Mouse (Mus musculus): ENCODE results near the gene Ankrd34a. TPM values are rescaled to one million over a fixed set of nuclear protein-coding genes. Genes with fewer than 3 reads are reported as not detected.
"Not testable (repeated sequence)": the region's sequence is repeated elsewhere in the genome, so short reads cannot be mapped to it uniquely, and the experiment has no call there.

The Ankrd34a gene
- polyA plus RNA-seq, 1 experiment from 2014 or later: 21.9 TPM

DNA sequence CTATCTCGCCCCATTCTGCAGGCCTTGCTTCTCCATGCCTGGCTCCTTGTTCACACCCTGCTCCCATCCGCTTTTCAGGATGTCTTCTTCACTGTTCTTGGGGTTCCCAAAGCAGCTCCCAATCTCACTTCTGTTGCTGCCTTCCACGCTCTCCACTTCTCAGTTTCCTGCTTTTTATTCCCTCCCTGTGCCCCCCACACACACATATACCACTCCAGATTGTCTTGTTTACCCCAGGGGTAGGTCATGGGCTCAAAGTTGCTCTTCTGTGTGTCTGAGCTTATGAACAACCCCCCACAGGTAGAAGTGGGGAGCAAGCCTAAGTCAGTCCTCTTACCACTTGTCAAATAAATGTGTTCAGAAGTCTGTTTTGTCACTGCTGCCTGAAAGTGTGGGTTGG is 3.0 kb downstream of the Ankrd34a start:
- Histone ChIP-seq H3K9ac (replicated peaks; ENCODE audit: low read depth, low read length) (no peak overlapping the region), H3K4me3 (replicated peaks; ENCODE audit: low read length) (no peak overlapping the region), H3K27me3 (replicated peaks; ENCODE audit: control insufficient read depth, insufficient read depth, low read length) (no peaks in the 10 kb centered on the region), H3K27ac (ENCODE audit: low read length) (no peak overlapping the region), H3K4me2 (ENCODE audit: low read length) (no peak overlapping the region), H3K36me3 (ENCODE audit: control insufficient read depth, insufficient read depth) (no peaks in the 10 kb centered on the region), H3K9me3 (ENCODE audit: control insufficient read depth, low read length) (no peaks in the 10 kb centered on the region), H3K4me1 (replicated peaks; ENCODE audit: control insufficient read depth, insufficient read depth, low read length) (peaks cover 72% of the 10 kb centered on the region)
- 66% methylated on average over 3 of the region's 3 CpGs for WGBS
- no peak for ATAC-seq

DNA sequence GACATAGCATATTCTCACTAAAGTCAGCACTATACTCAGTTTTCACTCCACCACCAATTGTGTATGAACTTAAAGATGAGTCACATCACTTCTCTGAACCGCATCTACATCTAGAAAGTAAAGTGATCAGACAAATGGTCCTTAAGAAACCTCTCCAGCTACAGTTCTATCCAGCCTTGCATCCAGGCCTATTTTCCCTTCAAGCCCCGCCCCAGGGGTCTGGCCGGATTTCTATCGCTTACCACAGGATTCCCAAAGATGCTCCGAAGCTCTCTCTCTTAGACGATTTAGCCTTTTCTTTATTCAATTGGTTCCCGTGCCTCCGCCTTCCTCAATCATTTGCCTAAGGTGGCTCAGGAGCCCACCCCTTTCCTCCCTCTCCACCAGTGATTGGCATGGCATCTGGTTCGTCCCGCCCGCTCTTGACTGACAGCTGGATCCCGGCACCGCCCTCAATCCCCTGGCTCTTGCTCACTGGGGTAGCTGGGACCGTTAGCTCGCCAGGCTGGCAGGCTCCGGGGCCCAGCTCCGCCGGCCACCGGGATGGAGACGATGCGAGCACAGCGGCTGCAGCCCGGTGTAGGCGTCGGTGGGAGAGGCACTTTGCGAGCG is 4.3 kb downstream of the Ankrd34a start, which contains the start of gene Lix1l:
Gene Lix1l, plus strand, starts transcription at position 511 of the 612 bp plus-strand sequence.
- WGBS: under 1% methylated on average over 27 of the region's 27 CpGs
- H3K4me2 ChIP-seq (ENCODE audit: low read length): peak within 1 kb of the TSS; percentile 62
- no peaks in the 10 kb centered on the region for H3K27me3 ChIP-seq (replicated peaks; ENCODE audit: control insufficient read depth, insufficient read depth, low read length)
- H3K4me1 ChIP-seq (replicated peaks; ENCODE audit: control insufficient read depth, insufficient read depth, low read length): peaks cover 73% of the 10 kb centered on the region
- H3K36me3 ChIP-seq (ENCODE audit: control insufficient read depth, insufficient read depth): no peaks in the 10 kb centered on the region
- no peaks in the 10 kb centered on the region for H3K9me3 ChIP-seq (ENCODE audit: control insufficient read depth, low read length)
- peak within 1 kb of the TSS; percentile 96 for H3K27ac ChIP-seq (ENCODE audit: low read length)
- peak within 1 kb of the TSS; percentile 87 for H3K9ac ChIP-seq (replicated peaks; ENCODE audit: low read depth, low read length)
- H3K4me3 ChIP-seq (replicated peaks; ENCODE audit: low read length): peak within 1 kb of the TSS; percentile 81
- ATAC-seq: peak; percentile 96

DNA sequence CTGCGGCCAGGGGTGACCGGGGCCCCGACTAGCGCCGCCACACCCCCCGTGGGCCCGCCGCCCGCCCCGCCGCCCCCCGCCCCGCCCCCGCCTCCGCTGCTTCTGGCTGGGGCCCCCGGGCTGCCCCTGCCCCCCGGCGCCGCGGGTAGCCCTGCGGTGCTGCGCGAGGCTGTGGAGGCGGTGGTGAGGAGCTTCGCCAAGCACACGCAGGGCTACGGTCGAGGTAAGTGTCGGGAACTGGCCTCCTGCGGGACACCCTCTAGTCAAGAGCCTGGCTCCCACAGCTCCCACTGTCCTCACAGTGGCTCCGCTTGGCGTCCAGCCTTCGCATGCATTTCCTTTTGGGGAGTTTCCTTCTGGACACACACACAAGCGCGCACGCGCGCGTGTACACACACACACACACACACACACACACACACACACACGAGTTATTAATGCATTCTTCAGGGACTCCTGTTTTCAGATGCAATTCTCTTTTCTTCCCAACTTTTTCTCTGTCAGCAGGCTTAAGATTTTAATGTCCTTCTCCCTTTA is 4.9 kb downstream of the Ankrd34a start:
- H3K27me3 ChIP-seq (replicated peaks; ENCODE audit: control insufficient read depth, insufficient read depth, low read length): no peaks in the 10 kb centered on the region
- WGBS: under 1% methylated on average over 24 of the region's 40 CpGs
- H3K9me3 ChIP-seq (ENCODE audit: control insufficient read depth, low read length): no peaks in the 10 kb centered on the region
- H3K4me2 ChIP-seq (ENCODE audit: low read length): peak overlapping the region; percentile 62
- H3K36me3 ChIP-seq (ENCODE audit: control insufficient read depth, insufficient read depth): no peaks in the 10 kb centered on the region
- H3K4me1 ChIP-seq (replicated peaks; ENCODE audit: control insufficient read depth, insufficient read depth, low read length): peaks cover 67% of the 10 kb centered on the region
- H3K9ac ChIP-seq (replicated peaks; ENCODE audit: low read depth, low read length): peak overlapping the region; percentile 87
- peak; percentile 59 for ATAC-seq
- H3K27ac ChIP-seq (ENCODE audit: low read length): peak overlapping the region; percentile 96
- H3K4me3 ChIP-seq (replicated peaks; ENCODE audit: low read length): peak overlapping the region; percentile 81

DNA sequence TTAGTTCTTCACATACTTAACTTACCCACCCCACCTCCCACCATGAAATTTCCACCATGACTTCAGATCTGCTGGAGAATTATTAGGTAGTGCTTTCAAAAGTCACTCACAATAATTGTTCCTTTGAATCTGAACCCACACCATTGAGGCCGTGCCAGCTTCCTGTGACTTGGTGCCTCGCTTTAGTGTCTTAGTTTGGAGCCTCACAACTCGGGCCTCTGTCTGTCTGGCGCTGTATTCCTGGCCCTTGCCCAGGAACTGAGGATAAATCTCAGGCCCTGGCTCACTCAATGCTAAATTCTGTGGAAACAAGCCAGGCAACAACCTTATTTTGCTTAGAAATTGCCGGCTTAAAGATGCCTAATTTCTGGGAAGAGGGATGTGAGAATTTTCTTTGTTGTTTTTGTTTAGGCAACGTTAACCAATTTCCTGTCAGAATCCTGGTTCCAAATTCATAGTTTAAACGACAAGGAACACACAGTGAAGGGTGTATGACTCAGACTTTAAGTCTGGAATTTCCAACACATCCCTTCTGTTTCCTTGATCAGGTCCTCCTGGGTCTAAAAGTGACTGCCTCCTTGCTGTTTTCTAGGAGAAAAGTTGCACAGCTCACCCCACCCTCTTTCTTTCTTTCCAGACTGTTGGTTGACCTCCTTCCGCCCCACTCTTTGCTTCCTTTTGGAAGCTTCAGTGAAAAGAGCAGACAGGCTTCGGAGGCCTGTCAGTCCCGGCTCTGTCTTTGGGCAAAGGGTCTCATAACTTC is 5.7 kb downstream of the Ankrd34a start:
- peak overlapping the region; percentile 87 for H3K9ac ChIP-seq (replicated peaks; ENCODE audit: low read depth, low read length)
- no peaks in the 10 kb centered on the region for H3K36me3 ChIP-seq (ENCODE audit: control insufficient read depth, insufficient read depth)
- H3K9me3 ChIP-seq (ENCODE audit: control insufficient read depth, low read length): no peaks in the 10 kb centered on the region
- no peak for ATAC-seq
- peaks cover 59% of the 10 kb centered on the region for H3K4me1 ChIP-seq (replicated peaks; ENCODE audit: control insufficient read depth, insufficient read depth, low read length)
- WGBS: 6% methylated on average over 10 of the region's 10 CpGs
- peak overlapping the region; percentile 96 for H3K27ac ChIP-seq (ENCODE audit: low read length)
- no peaks in the 10 kb centered on the region for H3K27me3 ChIP-seq (replicated peaks; ENCODE audit: control insufficient read depth, insufficient read depth, low read length)
- H3K4me2 ChIP-seq (ENCODE audit: low read length): peak overlapping the region; percentile 62
- peak overlapping the region; percentile 81 for H3K4me3 ChIP-seq (replicated peaks; ENCODE audit: low read length)

DNA sequence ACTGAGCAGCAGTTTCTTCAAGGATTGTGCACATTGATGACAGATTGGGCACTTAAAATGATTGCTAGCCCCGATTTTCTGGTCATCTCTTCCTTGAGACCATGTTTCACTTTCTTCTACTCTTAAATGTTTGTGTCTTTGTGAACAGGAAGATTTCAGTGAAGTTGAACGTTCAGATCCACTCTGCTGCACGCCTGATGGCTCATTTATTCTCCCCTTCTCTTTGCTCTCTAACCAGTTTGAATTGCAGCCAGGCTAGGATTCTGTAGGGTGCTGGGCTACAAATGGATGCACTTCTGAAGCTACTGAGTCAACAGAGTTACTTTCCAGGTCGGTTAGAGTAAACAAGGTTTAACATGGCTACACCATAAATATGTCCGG is 6.3 kb downstream of the Ankrd34a start:
- ATAC-seq: no peak
- peak overlapping the region; percentile 96 for H3K27ac ChIP-seq (ENCODE audit: low read length)
- no peaks in the 10 kb centered on the region for H3K27me3 ChIP-seq (replicated peaks; ENCODE audit: control insufficient read depth, insufficient read depth, low read length)
- peak overlapping the region; percentile 62 for H3K4me2 ChIP-seq (ENCODE audit: low read length)
- H3K9me3 ChIP-seq (ENCODE audit: control insufficient read depth, low read length): no peaks in the 10 kb centered on the region
- peak overlapping the region; percentile 81 for H3K4me3 ChIP-seq (replicated peaks; ENCODE audit: low read length)
- peaks cover 54% of the 10 kb centered on the region for H3K4me1 ChIP-seq (replicated peaks; ENCODE audit: control insufficient read depth, insufficient read depth, low read length)
- WGBS: 33% methylated on average over 5 of the region's 5 CpGs
- H3K36me3 ChIP-seq (ENCODE audit: control insufficient read depth, insufficient read depth): no peaks in the 10 kb centered on the region
- H3K9ac ChIP-seq (replicated peaks; ENCODE audit: low read depth, low read length): peak overlapping the region; percentile 87

DNA sequence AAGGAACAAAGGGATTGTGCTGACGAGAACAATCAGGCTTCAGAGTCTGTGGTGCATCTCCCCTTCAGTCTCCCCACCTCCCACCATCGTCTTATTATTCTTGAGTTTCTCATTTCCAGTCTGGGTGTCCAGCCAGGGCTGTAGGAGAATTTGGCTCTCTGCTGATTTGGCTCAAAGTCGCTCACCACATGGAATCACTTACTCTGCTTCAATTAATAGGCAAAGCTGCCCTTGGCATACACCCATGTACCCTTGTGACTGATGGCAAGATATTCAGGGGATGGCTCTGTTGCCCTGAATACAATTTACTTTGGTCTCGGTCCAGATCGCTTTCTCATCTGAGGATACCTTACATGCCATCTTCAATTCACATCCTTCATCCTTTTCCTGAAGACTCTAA is 6.9 kb downstream of the Ankrd34a start:
- H3K4me1 ChIP-seq (replicated peaks; ENCODE audit: control insufficient read depth, insufficient read depth, low read length): peaks cover 50% of the 10 kb centered on the region
- no peaks in the 10 kb centered on the region for H3K36me3 ChIP-seq (ENCODE audit: control insufficient read depth, insufficient read depth)
- peak overlapping the region; percentile 87 for H3K9ac ChIP-seq (replicated peaks; ENCODE audit: low read depth, low read length)
- peak overlapping the region; percentile 96 for H3K27ac ChIP-seq (ENCODE audit: low read length)
- no peaks in the 10 kb centered on the region for H3K27me3 ChIP-seq (replicated peaks; ENCODE audit: control insufficient read depth, insufficient read depth, low read length)
- no peak for ATAC-seq
- H3K4me3 ChIP-seq (replicated peaks; ENCODE audit: low read length): peak overlapping the region; percentile 81
- 29% methylated on average over 5 of the region's 5 CpGs for WGBS
- H3K4me2 ChIP-seq (ENCODE audit: low read length): peak overlapping the region; percentile 62
- H3K9me3 ChIP-seq (ENCODE audit: control insufficient read depth, low read length): no peaks in the 10 kb centered on the region

DNA sequence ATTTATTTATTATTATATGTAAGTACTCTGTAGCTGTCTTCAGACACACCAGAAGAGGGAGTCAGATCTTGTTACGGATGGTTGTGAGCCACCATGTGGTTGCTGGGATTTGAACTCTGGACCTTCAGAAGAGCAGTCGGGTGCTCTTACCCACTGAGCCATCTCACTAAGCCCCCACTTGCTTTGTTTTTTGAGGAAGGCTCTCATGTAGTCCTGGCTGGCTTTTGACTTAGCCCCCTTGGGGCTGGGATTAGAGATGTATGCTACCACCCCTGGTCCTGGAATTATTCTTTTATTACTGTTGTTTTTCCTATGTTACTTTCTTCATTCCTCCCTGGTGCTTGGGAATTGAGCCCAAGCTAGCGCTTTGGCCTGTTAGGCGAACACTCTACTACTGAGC is 9.6 kb downstream of the Ankrd34a start:
- not testable (repeated sequence) for H3K27me3 ChIP-seq (replicated peaks; ENCODE audit: control insufficient read depth, insufficient read depth, low read length); H3K9ac ChIP-seq (replicated peaks; ENCODE audit: low read depth, low read length); ATAC-seq; H3K27ac ChIP-seq (ENCODE audit: low read length); H3K4me2 ChIP-seq (ENCODE audit: low read length); H3K9me3 ChIP-seq (ENCODE audit: control insufficient read depth, low read length); H3K4me3 ChIP-seq (replicated peaks; ENCODE audit: low read length); H3K36me3 ChIP-seq (ENCODE audit: control insufficient read depth, insufficient read depth)
- 88% methylated on average over 3 of the region's 4 CpGs for WGBS
- H3K4me1 ChIP-seq (replicated peaks; ENCODE audit: control insufficient read depth, insufficient read depth, low read length): peaks cover 32% of the 10 kb centered on the region

DNA sequence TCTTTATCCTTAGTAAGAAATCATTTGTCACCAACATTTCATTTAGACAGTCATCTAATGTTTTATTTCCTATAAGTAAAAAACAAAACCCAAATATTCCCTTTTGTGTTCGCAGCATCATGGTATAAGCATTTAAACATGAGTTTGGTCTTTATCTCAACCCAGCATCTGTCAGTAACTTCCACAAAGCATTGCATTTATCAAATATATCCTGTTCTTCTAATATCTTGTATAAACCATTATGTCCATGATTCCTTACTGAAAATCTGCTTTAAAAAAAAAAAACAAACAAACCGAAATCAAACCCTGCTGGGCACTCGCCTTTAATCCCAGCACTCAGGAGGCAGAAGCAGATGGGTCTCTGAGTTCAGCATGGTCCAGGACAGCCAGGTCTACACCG is 10.2 kb downstream of the Ankrd34a start:
- WGBS: 94% methylated on average over 4 of the region's 4 CpGs
- Histone ChIP-seq H3K9ac (replicated peaks; ENCODE audit: low read depth, low read length) (no peak overlapping the region), H3K4me1 (replicated peaks; ENCODE audit: control insufficient read depth, insufficient read depth, low read length) (peaks cover 32% of the 10 kb centered on the region), H3K36me3 (ENCODE audit: control insufficient read depth, insufficient read depth) (no peaks in the 10 kb centered on the region), H3K27me3 (replicated peaks; ENCODE audit: control insufficient read depth, insufficient read depth, low read length) (no peaks in the 10 kb centered on the region), H3K9me3 (ENCODE audit: control insufficient read depth, low read length) (no peaks in the 10 kb centered on the region), H3K4me2 (ENCODE audit: low read length) (no peak overlapping the region), H3K27ac (ENCODE audit: low read length) (no peak overlapping the region), H3K4me3 (replicated peaks; ENCODE audit: low read length) (no peak overlapping the region)
- ATAC-seq: no peak

DNA sequence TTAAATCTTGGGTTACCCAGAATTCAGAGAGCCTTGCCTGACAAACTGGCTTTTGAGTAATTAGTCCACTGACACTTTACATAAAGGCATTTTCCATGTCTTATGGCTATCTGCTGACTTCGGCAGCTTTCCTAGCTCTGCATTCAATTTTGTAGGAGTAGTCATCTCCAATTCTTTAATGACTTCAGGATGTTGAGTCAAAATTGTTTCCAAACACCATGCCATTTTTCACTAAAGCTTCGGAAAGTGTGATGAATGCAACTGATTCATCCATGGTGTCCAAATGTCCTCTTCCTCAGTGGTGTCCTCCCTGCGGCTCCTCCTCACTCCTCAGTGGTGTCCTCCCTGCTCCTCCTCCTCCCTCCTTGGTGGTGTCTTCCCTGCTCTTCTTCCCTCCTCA is 21.5 kb downstream of the Ankrd34a start:
- Histone ChIP-seq H3K27ac (ENCODE audit: low read length) (no peak overlapping the region), H3K4me1 (replicated peaks; ENCODE audit: control insufficient read depth, insufficient read depth, low read length) (no peaks in the 10 kb centered on the region), H3K4me2 (ENCODE audit: low read length) (no peak overlapping the region), H3K27me3 (replicated peaks; ENCODE audit: control insufficient read depth, insufficient read depth, low read length) (no peaks in the 10 kb centered on the region), H3K9ac (replicated peaks; ENCODE audit: low read depth, low read length) (no peak overlapping the region), H3K36me3 (ENCODE audit: control insufficient read depth, insufficient read depth) (peaks cover 20% of the 10 kb centered on the region), H3K9me3 (ENCODE audit: control insufficient read depth, low read length) (no peaks in the 10 kb centered on the region), H3K4me3 (replicated peaks; ENCODE audit: low read length) (no peak overlapping the region)
- 97% methylated on average over 3 of the region's 3 CpGs for WGBS
- ATAC-seq: no peak

Data from forebrain, embryonic 16.5 days (tissue).